Mouse (Mus musculus): Measurements from ENCODE around the gene Twf2.

DNA sequence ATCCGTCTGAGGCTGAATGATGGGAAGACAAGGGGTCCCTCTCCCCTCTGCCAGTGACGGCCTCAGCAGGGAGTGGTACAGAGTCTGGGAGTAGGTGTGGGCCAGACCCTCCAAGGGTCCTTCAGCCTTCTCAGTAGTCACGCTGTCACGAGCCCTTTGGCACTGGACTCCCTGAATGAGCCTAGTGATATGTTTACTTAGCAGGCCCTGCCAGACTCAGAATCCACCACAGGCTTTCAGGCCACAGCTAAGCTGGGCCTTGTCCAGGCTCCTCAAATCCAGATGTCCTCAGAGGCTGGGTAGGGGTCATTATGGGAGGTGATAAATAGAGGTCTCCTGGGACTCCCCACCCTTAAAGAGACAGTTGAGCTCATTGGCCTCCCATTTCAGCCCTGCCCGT lies 5.3 kb downstream of the Twf2 start:
- TF ChIP-seq CTCF (IDR thresholded peaks at IDR 0.05; ENCODE audit: borderline replicate concordance, control insufficient read depth, extremely low read depth, insufficient read depth, low read length, poor library complexity): no peak
- no peak for TF ChIP-seq POLR2A (IDR thresholded peaks at IDR 0.05; ENCODE audit: control insufficient read depth, extremely low read depth, insufficient read depth, low read length, poor library complexity)

Measured in thymus, adult 2 months (tissue).